Mouse (Mus musculus) MEL (cell line): ENCODE measurements around the gene Zbtb38.

Experiments
- CHD2 ChIP-seq: IDR thresholded peaks from 2 replicates; pipeline ENCODE4 v1.6.1; 2011; ENCODE audit warnings: low read length, improper control_type of control experiment
- CTCF ChIP-seq, 3 experiments: IDR thresholded peaks in 2 of 3; conservative IDR thresholded peaks in 1 of 3; 2 replicates each; pipeline ENCODE4 v1.5.1; 2011 to 2012; ENCODE audit warnings: low read length in 3 of 3, low read depth in 2 of 3, mild to moderate bottlenecking in 2 of 3, improper control_type of control experiment in 1 of 3, inconsistent platforms in 1 of 3, mixed read lengths in 1 of 3, moderate library complexity in 1 of 3; ENCODE audit not compliant: control insufficient read depth in 1 of 3, insufficient read depth in 1 of 3, poor library complexity in 1 of 3, severe bottlenecking in 1 of 3
- EP300 ChIP-seq, 2 experiments: IDR thresholded peaks; 2 replicates each; pipeline ENCODE4 v1.6.1; 2011; ENCODE audit warnings: improper control_type of control experiment in 2 of 2, low read length in 2 of 2, low read depth in 1 of 2, mild to moderate bottlenecking in 1 of 2
- GABPA ChIP-seq: IDR thresholded peaks from 2 replicates; pipeline ENCODE4 v1.6.1; 2012; ENCODE audit warnings: low read depth, mild to moderate bottlenecking, inconsistent platforms, low read length, improper control_type of control experiment, moderate library complexity
- GATA1 ChIP-seq: IDR thresholded peaks from 2 replicates; pipeline ENCODE4 v1.6.1; 2011; ENCODE audit warnings: low read depth, low read length, improper control_type of control experiment
- MAFK ChIP-seq: IDR thresholded peaks from 2 replicates; pipeline ENCODE4 v1.6.1; 2011; ENCODE audit warnings: low read depth, mild to moderate bottlenecking, low read length, improper control_type of control experiment, borderline replicate concordance
- MAX ChIP-seq: IDR thresholded peaks from 2 replicates; pipeline ENCODE4 v1.6.1; 2011; ENCODE audit warnings: low read length, improper control_type of control experiment
- NELFE ChIP-seq: IDR thresholded peaks from 2 replicates; pipeline ENCODE4 v1.6.1; 2011; ENCODE audit warnings: low read depth, low read length, improper control_type of control experiment
- NRF1 ChIP-seq: IDR thresholded peaks from 2 replicates; pipeline ENCODE4 v1.6.1; 2014; ENCODE audit warnings: low read depth, mild to moderate bottlenecking, inconsistent platforms, low read length, improper control_type of control experiment, moderate library complexity; ENCODE audit not compliant: poor library complexity, insufficient read depth, severe bottlenecking
- POLR2A ChIP-seq, 2 experiments: IDR thresholded peaks; 2 replicates each; pipeline ENCODE4 v1.6.1; 2011 to 2012; ENCODE audit warnings: low read length in 2 of 2, mild to moderate bottlenecking in 2 of 2, control low read depth in 1 of 2, improper control_type of control experiment in 1 of 2, low read depth in 1 of 2, moderate library complexity in 1 of 2; ENCODE audit not compliant: control insufficient read depth in 1 of 2, insufficient read depth in 1 of 2, poor library complexity in 1 of 2
- POLR2AphosphoS2 ChIP-seq: IDR thresholded peaks from 2 replicates; pipeline ENCODE4 v1.6.1; 2011; ENCODE audit warnings: low read length, improper control_type of control experiment
- TCF12 ChIP-seq: IDR thresholded peaks from 2 replicates; pipeline ENCODE4 v1.6.1; 2014; ENCODE audit warnings: low read depth, mild to moderate bottlenecking, inconsistent platforms, low read length, improper control_type of control experiment, moderate library complexity
- USF1 ChIP-seq: IDR thresholded peaks from 2 replicates; pipeline ENCODE4 v1.6.1; 2014; ENCODE audit warnings: low read depth, mild to moderate bottlenecking, inconsistent platforms, low read length, improper control_type of control experiment, moderate library complexity
- ZNF384 ChIP-seq: IDR thresholded peaks from 2 replicates; pipeline ENCODE4 v1.6.1; 2012; ENCODE audit warnings: low read depth, mild to moderate bottlenecking, inconsistent platforms, low read length, improper control_type of control experiment

DNA sequence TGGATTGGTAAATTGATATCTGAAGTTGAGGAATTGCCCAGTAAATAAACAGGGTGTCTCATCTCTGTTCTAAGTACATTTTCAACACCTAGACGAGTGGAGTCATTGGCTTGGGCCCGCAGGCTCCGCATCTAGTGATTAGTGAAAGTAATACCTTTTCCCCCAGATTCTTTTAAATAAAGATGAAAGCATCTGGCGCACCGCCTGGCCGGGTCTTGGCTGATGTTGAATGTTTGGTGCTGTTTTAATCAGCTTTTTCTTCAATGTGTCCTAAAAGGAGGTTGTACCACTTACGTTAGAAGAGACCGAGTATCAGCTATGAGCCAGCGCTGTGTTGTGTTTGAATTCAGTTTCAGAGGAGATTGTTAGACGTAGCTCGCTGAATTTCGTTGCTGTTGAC, 81.4 kb downstream of the Zbtb38 start:
- no peak for TF ChIP-seq EP300 (IDR thresholded peaks at IDR 0.05; ENCODE audit: low read depth in 1 of 2, low read length in 2 of 2)
- no peak for TF ChIP-seq GABPA
- no peak for TF ChIP-seq CTCF (IDR thresholded peaks at IDR 0.05 in 2 of 3, conservative IDR thresholded peaks at IDR 0.05 in 1 of 3; ENCODE audit: control insufficient read depth in 1 of 3, insufficient read depth in 1 of 3, low read depth in 2 of 3, low read length in 3 of 3, poor library complexity in 1 of 3, severe bottlenecking in 1 of 3)
- no peak for TF ChIP-seq NRF1
- TF ChIP-seq POLR2A (IDR thresholded peaks at IDR 0.05; ENCODE audit: control insufficient read depth in 1 of 2, insufficient read depth in 1 of 2, low read depth in 1 of 2, low read length in 2 of 2, poor library complexity in 1 of 2) = no peak
- no peak for TF ChIP-seq CHD2
- TF ChIP-seq TCF12 = no peak
- TF ChIP-seq POLR2AphosphoS2 = no peak
- TF ChIP-seq MAX = no peak
- TF ChIP-seq NELFE = no peak
- no peak for TF ChIP-seq USF1
- TF ChIP-seq GATA1 = no peak
- TF ChIP-seq ZNF384 = no peak
- no peak for TF ChIP-seq MAFK
